Mouse (Mus musculus) kidney, embryonic 14.5 days (tissue): ENCODE measurements at regions not wholly inside any gene's neighbourhood (a gene's known extent, or its start where the extent isn't known, plus 50 kb on each side); places are given as distances from the start of the nearest gene placed in this dataset. TPM values are rescaled to one million over a fixed set of nuclear protein-coding genes. Genes with fewer than 3 reads are reported as not detected.

Source experiments
- ATAC-seq: fragments of 200-750 bp; cut with Nextera tagmentation; 2 replicates; pipeline ENCODE4 v1.8.0; 2017; ENCODE audit warnings: moderate number of reproducible peaks, mild to moderate bottlenecking, moderate TSS enrichment, moderate library complexity; ENCODE audit not compliant: low FRiP score, low TSS enrichment
- H3K27ac ChIP-seq: fragments of 300-500 bp; sonication (generic); 2 replicates; pipeline ENCODE4 v1.5.1; 2014; ENCODE audit warnings: low read depth, mild to moderate bottlenecking, low read length, moderate library complexity, mixed read lengths
- H3K27me3 ChIP-seq: fragments of 300-500 bp; sonication (generic); 2 replicates; pipeline ENCODE4 v1.6.1; 2014; ENCODE audit warnings: mild to moderate bottlenecking, low read length; ENCODE audit not compliant: control insufficient read depth, insufficient read depth
- H3K36me3 ChIP-seq: fragments of 300-500 bp; sonication (generic); 2 replicates; pipeline ENCODE4 v1.6.1; 2014; ENCODE audit warnings: low read length, mixed read lengths; ENCODE audit not compliant: control insufficient read depth, insufficient read depth
- H3K4me1 ChIP-seq: fragments of 300-500 bp; sonication (generic); 2 replicates; pipeline ENCODE4 v1.6.1; 2014; ENCODE audit warnings: low read length, mixed read lengths; ENCODE audit not compliant: control insufficient read depth, insufficient read depth
- H3K4me2 ChIP-seq: fragments of 300-500 bp; sonication (generic); replicated peaks from 2 replicates; pipeline ENCODE4 v1.6.1; 2014; ENCODE audit warnings: low read depth, mild to moderate bottlenecking, low read length
- H3K4me3 ChIP-seq: fragments of 300-500 bp; sonication (generic); 2 replicates; pipeline ENCODE4 v1.5.1; 2014; ENCODE audit warnings: mild to moderate bottlenecking, low read length
- H3K9ac ChIP-seq: fragments of 300-500 bp; sonication (generic); 2 replicates; pipeline ENCODE4 v1.6.1; 2014; ENCODE audit warnings: low read depth, mild to moderate bottlenecking, low read length, moderate library complexity
- H3K9me3 ChIP-seq: fragments of 300-500 bp; sonication (generic); 2 replicates; pipeline ENCODE4 v1.6.1; 2016; ENCODE audit warnings: low read length; ENCODE audit not compliant: control insufficient read depth
- WGBS: fragments of 180-500 bp; shearing (Covaris S2); extraction: QIAGEN DNeasy Blood & Tissue Kit; methylation state at CpG from one replicate; pipeline ENCODE4 v1.1.7; 2014; 5-methylcytosine and 5-hydroxymethylcytosine counted together
- microRNA-seq: library from miRNA; unstranded; fragments of <30 nt; microRNA quantifications from one replicate; pipeline ENCODE4, GENCODE M21; 2016

- Histone ChIP-seq H3K4me2 (no peak overlapping the region), H3K27me3 (no peaks in the 10 kb centered on the region), H3K27ac (no peak overlapping the region), H3K4me1 (no peaks in the 10 kb centered on the region), H3K9me3 (no peaks in the 10 kb centered on the region), H3K4me3 (no peak overlapping the region), H3K9ac (no peak overlapping the region), H3K36me3 (no peaks in the 10 kb centered on the region)
- no peak for ATAC-seq
- 76% methylated on average over 1 of the region's 1 CpGs for WGBS
Measured at GRCm38 (mm10) chr13:114759886-114760285, 58.1 kb upstream of the Mocs2 start.

DNA sequence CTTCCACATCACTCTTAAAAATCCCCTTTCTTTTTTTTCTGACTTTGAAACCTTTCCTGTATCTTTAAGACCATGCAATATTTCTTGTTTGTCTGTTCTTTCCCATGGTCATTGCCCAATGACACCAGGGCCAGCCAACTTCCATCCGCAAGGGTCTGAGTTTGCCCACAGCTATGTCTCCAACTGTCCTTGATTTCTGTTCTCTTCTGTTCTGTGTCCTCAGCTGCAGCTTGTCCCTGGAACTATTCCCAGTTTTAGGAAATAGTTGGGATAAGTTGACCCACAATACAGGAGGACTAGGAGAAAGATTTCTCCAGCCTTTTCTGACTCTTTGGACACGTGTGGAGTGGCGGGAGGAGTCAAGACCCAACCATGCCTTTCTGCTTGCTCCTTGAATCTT is 57.1 kb upstream of the Mocs2 start:
- 84% methylated on average over 3 of the region's 3 CpGs for WGBS
- no peak for ATAC-seq

More for the DNA sequence above, 57.1 kb upstream of the Mocs2 start:
- H3K27ac ChIP-seq = no peak overlapping the region
- H3K36me3 ChIP-seq = no peaks in the 10 kb centered on the region
- no peak overlapping the region for H3K9ac ChIP-seq
- no peak overlapping the region for H3K4me3 ChIP-seq
- H3K4me2 ChIP-seq = no peak overlapping the region
- no peaks in the 10 kb centered on the region for H3K27me3 ChIP-seq
- H3K4me1 ChIP-seq = no peaks in the 10 kb centered on the region
- H3K9me3 ChIP-seq = no peaks in the 10 kb centered on the region

Small RNAs in the stretch of these regions (microRNA-seq; reads per million reads assigned to microRNA genes)
- gene Gm25950 = not detected
